Mouse (Mus musculus) G1E (cell line): Measurements from ENCODE around the gene Nuak2.

ENCODE experiments used
- CTCF ChIP-seq: IDR thresholded peaks from 2 replicates; pipeline ENCODE4 v1.5.1; 2012; ENCODE audit warnings: low read depth, low read length, inconsistent platforms, mixed read lengths
- GATA2 ChIP-seq: IDR thresholded peaks from 2 replicates; pipeline ENCODE4 v1.6.1; 2012; ENCODE audit warnings: low read depth, low read length, inconsistent platforms, borderline replicate concordance

DNA sequence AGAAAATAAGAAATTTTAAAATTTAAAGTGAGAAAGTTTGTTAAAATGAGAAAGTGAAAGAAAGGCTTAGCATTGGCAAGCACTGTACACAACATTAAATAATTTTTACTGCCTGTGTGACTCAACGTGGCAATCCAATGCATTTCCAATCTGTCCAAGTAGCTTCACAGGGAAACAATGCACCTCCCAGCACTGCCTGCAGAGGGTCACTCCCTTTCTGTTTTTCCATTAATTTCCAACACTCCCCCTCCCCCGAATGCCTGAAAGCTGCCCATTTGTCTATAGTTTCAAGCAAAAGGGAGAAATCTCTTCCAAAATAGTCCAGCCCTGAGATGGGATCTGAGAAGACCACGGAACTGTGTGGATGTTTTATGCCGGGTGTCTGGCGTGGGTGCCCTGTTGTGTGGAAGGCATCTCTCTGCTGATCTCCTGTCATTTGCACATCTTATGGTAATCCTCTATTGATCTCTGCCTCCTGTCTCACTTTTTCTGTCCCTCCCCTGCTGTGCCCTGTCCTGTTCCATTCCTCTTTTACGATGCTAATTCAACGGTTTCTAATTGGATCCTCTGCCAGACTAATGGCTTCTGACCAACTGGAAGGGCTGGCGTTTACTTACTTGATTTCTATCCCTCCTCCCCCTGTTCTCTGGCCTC, 34.3 kb upstream of the Nuak2 start:
- TF ChIP-seq CTCF (no peak), GATA2 (no peak)
